ENCODE assay signal across 15 mouse cellular contexts in genomic region chr12:112437046-112437445, GRCm38 (mm10). TPM values are rescaled to one million over a fixed set of nuclear protein-coding genes. Genes with fewer than 3 reads are reported as not detected.
A peak's percentile ranks its signal among the peaks of the same experiment; 100 is the strongest.
DNase-seq lines count a peak whose midpoint lies in the region; ATAC-seq and TF ChIP-seq lines count a peak whose summit lies in the region.
"Had no signal": no experiment of that assay in that cellular context is flagged by ENCODE, and none has a peak within 500 bp of the region (broad histone marks: within the 10 kb centered on the region; RNA-seq: fewer than 3 reads in every experiment).

No protein-coding gene starts in this region.

- no peak overlapping the region for H3K4me2 ChIP-seq in lung, postnatal 0 days (replicated peaks; ENCODE audit: low read depth, low read length)
- H3K4me2 ChIP-seq in forebrain, postnatal 0 days (ENCODE audit: low read depth) = no peak overlapping the region
- H3K4me2 ChIP-seq in liver, postnatal 0 days (ENCODE audit: low read depth, low read length) = no peak overlapping the region
- H3K4me2 ChIP-seq: embryonic facial prominence, embryonic 12.5 days; heart, embryonic 12.5 days; liver, embryonic 11.5 days had no signal

- peak; percentile 43; the same call in 1 of the 2 replicates for ATAC-seq in lung, postnatal 0 days
- ATAC-seq in forebrain, postnatal 0 days = peak; percentile 24; the same call in 1 of the 2 replicates
- ATAC-seq in liver, postnatal 0 days = no peak
- ATAC-seq: inflammation-experienced regulatory T-cells, adult 6 months; midbrain, embryonic 16.5 days had no signal

- DNase-seq in lung, postnatal 0 days (ENCODE audit: low spot score) = peak; percentile 26
- DNase-seq in lung, postnatal 36 days = no peak
- DNase-seq in cerebellum, adult 18-20 months = peak; percentile 42 to 50
- DNase-seq in cerebellum, postnatal 25 days = peak; percentile 60 to 62
- DNase-seq in forebrain, postnatal 0 days = peak; percentile 78
- DNase-seq in heart, postnatal 36 days = no peak
- no peak for DNase-seq in liver, postnatal 0 days
- DNase-seq: layer of hippocampus, postnatal 36 days had no signal

- H3K9me3 ChIP-seq in lung, postnatal 0 days (ENCODE audit: low read length) = no peaks in the 10 kb centered on the region
- no peaks in the 10 kb centered on the region for H3K9me3 ChIP-seq in forebrain, postnatal 0 days (ENCODE audit: low read length)
- H3K9me3 ChIP-seq in liver, postnatal 0 days (ENCODE audit: low read length) = no peaks in the 10 kb centered on the region
- H3K9me3 ChIP-seq: embryonic facial prominence, embryonic 12.5 days; heart, embryonic 12.5 days; megakaryocyte, embryonic 14.5 days had no signal

- no peaks in the 10 kb centered on the region for H3K4me1 ChIP-seq in lung, postnatal 0 days (ENCODE audit: insufficient read depth, low read depth, low read length)
- peaks cover 10% of the 10 kb centered on the region for H3K4me1 ChIP-seq in forebrain, postnatal 0 days (ENCODE audit: insufficient read depth)
- no peaks in the 10 kb centered on the region for H3K4me1 ChIP-seq in liver, postnatal 0 days (ENCODE audit: insufficient read depth)
- H3K4me1 ChIP-seq: megakaryocyte, embryonic 14.5 days had no signal

- H3K4me3 ChIP-seq in lung, postnatal 0 days (ENCODE audit: low read depth, low read length) = no peak overlapping the region
- no peak overlapping the region for H3K4me3 ChIP-seq in forebrain, postnatal 0 days (ENCODE audit: low read depth, low read length)
- no peak overlapping the region for H3K4me3 ChIP-seq in liver, postnatal 0 days (ENCODE audit: low read depth, low read length)
- H3K4me3 ChIP-seq: embryonic facial prominence, embryonic 12.5 days; heart, embryonic 12.5 days; megakaryocyte, embryonic 14.5 days had no signal

- no peaks in the 10 kb centered on the region for H3K36me3 ChIP-seq in lung, postnatal 0 days (ENCODE audit: insufficient read depth, low read length)
- H3K36me3 ChIP-seq in forebrain, postnatal 0 days (ENCODE audit: insufficient read depth) = no peaks in the 10 kb centered on the region
- H3K36me3 ChIP-seq in liver, postnatal 0 days (replicated peaks; ENCODE audit: insufficient read depth, low read length) = no peaks in the 10 kb centered on the region
- H3K36me3 ChIP-seq: embryonic facial prominence, embryonic 12.5 days; heart, embryonic 12.5 days had no signal

- TF ChIP-seq CTCF in lung, postnatal 0 days (IDR thresholded peaks at IDR 0.05) = no peak
- no peak for TF ChIP-seq CTCF in forebrain, postnatal 0 days (IDR thresholded peaks at IDR 0.05; ENCODE audit: low read depth)
- no peak for TF ChIP-seq CTCF in liver, postnatal 0 days (IDR thresholded peaks at IDR 0.05; ENCODE audit: low read depth)

- no peak for TF ChIP-seq EP300 in lung, postnatal 0 days (IDR thresholded peaks at IDR 0.05)
- no peak for TF ChIP-seq EP300 in liver, postnatal 0 days (IDR thresholded peaks at IDR 0.05; ENCODE audit: low read depth)

- intact Hi-C loops in heart, postnatal 36 days (cut with DNase I) = no loop called here

- WGBS in lung, postnatal 0 days = 59% methylated on average over 3 of the region's 3 CpGs
- 32% methylated on average over 3 of the region's 3 CpGs for WGBS in forebrain, postnatal 0 days
- WGBS in liver, postnatal 0 days (ENCODE audit: insufficient replicate concordance) = 68% methylated on average over 3 of the region's 3 CpGs

- no peaks in the 10 kb centered on the region for H3K27me3 ChIP-seq in lung, postnatal 0 days (replicated peaks; ENCODE audit: insufficient read depth, low read length)
- H3K27me3 ChIP-seq in forebrain, postnatal 0 days (ENCODE audit: insufficient read depth, low read length) = no peaks in the 10 kb centered on the region
- H3K27me3 ChIP-seq in liver, postnatal 0 days (ENCODE audit: insufficient read depth, low read length) = no peaks in the 10 kb centered on the region

- no peak overlapping the region for H3K27ac ChIP-seq in lung, postnatal 0 days (ENCODE audit: low read length)
- H3K27ac ChIP-seq in forebrain, postnatal 0 days (ENCODE audit: low read depth, low read length) = no peak overlapping the region
- no peak overlapping the region for H3K27ac ChIP-seq in liver, postnatal 0 days (ENCODE audit: low read depth)
- H3K27ac ChIP-seq: embryonic facial prominence, embryonic 12.5 days had no signal

- no peak overlapping the region for H3K9ac ChIP-seq in lung, postnatal 0 days (replicated peaks; ENCODE audit: low read depth)
- H3K9ac ChIP-seq in forebrain, postnatal 0 days = no peak overlapping the region
- no peak overlapping the region for H3K9ac ChIP-seq in liver, postnatal 0 days (replicated peaks)
- H3K9ac ChIP-seq: embryonic facial prominence, embryonic 12.5 days; heart, embryonic 12.5 days had no signal

RNA-seq across cellular contexts. Expression of gene A530016L24Rik, which starts 52.2 kb away (rescaled TPM):
- 0.04 TPM in 1 of 2 replicates, not detected in the other for polyA plus RNA-seq in lung, postnatal 0 days (2015; fragmentation: Nextera tagmentation; extraction: Ambion mirVana)
- 0.10 TPM in 1 of 2 replicates, not detected in the other for total RNA-seq in forebrain, postnatal 0 days (2014; rRNA removed)
- polyA plus RNA-seq in forebrain, postnatal 0 days (2015; fragmentation: Nextera tagmentation; extraction: Ambion mirVana) = not detected in 2 replicates
- total RNA-seq in heart, postnatal 36 days (2021) = 10 to 100 TPM; 26.0 to 29.9 TPM
- polyA plus RNA-seq in liver, postnatal 0 days (2015; fragmentation: Nextera tagmentation; extraction: Ambion mirVana) = 0.06 TPM in 1 of 2 replicates, not detected in the other
- total RNA-seq: common myeloid progenitor, adult 5-6 weeks had no signal
- polyA plus RNA-seq: embryonic facial prominence, embryonic 12.5 days; inflammation-experienced regulatory T-cells, adult 6 months had no signal

Comparison
In these comparisons a context has a peak if more than half of its experiments do, and no peak if none do; other contexts are left out.
1. DNase-seq: peak in lung, postnatal 0 days (single experiment), cerebellum, adult 18-20 months (2 of 2), cerebellum, postnatal 25 days (2 of 2) and forebrain, postnatal 0 days (single experiment); none in lung, postnatal 36 days (single experiment), heart, postnatal 36 days (0 of 2) and liver, postnatal 0 days (single experiment).